Mouse (Mus musculus): ENCODE data around the gene Mus81. TPM values are rescaled to one million over a fixed set of nuclear protein-coding genes. Genes with fewer than 3 reads are reported as not detected.
"Not testable (repeated sequence)": the region's sequence is repeated elsewhere in the genome, so short reads cannot be mapped to it uniquely, and the experiment has no call there.

Mus81 gene
- total RNA-seq, 2 experiments from 2014 or later: 28.9 to 30.9 TPM

GRCm38 (mm10) chr19:5493301-5493721 lies 5.1 kb upstream of the Mus81 start:
- DNase-seq (ENCODE audit: low spot score in 2 of 2): not testable (repeated sequence)

DNA sequence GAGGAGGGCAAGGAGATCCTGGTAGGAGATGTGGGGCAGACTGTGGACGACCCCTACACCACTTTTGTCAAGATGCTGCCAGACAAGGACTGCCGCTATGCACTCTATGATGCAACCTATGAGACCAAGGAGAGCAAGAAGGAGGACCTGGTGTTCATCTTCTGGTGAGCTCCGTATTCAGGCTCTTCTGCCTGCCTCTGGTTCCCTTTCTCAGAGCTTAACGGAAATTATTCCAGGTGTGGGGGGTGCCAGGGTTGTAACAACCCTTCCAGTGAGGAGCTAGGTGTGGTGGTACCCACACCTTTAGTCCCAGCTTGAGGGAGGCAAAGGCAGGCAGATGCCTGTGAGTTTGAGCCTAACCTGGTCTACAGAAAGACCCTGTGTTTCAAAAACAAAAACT lies 4.4 kb upstream of the Mus81 start:
- DNase-seq (ENCODE audit: low spot score in 2 of 2): no peak

DNA sequence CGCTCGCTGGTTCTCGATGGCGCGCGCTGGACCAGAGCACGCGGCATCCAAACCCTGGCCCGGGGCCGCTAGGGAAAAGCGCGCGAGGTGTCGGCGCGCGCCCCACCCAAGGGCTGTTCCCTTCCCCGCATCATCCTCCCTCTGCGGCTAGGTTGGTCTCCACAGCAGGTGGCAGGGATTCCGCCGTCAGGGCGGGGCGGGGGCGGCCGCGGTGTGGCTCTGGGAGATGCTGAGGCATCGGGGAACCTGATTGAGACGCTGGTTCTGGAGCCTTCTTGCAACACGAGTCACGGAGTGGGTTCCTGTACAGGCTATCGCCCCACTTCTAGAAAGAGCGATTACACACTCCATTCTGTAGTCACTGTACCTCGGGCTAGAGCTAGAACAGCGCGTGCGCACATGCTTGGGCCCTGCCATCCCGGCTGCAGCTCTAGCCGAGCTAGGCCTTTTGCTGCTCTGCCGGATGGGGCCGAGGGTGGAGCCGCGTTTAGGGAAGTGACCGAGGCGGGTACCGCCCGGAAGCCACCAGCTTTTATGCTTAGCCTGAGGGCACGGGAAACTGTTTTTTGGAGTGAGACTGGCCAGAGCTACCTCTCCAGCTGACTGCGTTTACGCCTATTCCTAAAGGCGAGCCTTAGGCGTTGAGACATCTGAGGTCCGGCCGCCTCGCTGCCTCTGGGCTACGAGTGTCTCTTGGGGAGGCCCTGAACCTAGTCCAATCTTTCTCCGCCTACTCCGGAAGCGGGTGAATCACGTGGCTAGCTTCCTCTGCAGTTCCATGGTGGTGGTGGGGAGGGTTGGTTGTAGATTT lies 2.9 kb upstream of the Mus81 start:
- peak; percentile 59 to 87 for DNase-seq (ENCODE audit: low spot score in 2 of 2)

DNA sequence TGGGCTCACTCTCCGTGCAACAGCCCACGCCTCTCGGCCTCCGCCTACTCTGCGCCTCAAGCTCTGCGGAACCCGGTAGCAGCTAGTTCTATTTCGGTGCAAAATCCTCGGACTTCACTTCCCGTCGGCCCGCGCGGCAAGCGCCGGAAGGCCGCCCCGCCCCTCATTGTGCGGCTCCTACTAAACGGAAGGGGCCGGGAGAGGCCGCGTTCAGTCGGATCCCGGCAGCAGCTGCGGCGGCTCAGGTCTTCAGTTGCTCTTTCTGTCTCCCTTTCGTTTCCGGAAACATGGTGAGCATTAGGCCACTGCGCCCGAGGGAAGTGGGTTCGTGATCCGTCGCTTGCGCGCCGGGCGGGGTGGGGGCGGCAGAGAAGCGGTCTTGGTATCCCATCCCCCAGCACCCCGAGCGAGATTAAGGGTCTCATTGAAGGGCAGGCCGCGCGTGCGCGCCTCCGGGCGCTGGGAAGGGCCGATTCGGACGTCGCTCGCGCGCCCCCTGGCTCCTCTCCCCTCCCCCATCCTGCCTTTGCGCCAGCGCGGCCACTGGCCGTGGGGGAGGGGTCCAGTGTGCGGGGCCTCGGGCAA lies 2.2 kb upstream of the Mus81 start, which contains the start of gene Cfl1:
TSS of gene Cfl1 (plus strand) at position 143 of the 585 bp plus-strand sequence.
- peak; percentile 91 to 93 for DNase-seq (ENCODE audit: low spot score in 2 of 2)

DNA sequence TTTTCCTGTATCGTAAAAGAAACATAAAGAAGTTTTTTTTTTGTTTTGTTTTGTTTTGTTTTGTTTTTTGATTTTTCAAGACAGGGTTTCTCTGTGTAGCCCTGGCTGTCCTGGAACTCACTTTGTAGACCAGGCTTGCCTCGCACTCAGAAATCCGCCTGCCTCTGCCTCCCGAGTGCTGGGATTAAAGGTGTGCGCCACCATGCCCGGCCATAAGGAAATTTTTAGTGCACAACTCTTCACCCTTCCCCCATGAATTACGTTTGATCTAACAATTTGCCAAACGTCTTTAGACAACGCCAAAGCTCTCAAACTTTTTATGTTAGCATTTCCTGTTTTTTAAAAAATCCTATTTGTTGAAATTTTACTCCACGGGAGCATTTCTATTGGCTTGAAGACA lies 1.5 kb upstream of the Mus81 start:
- DNase-seq (ENCODE audit: low spot score in 2 of 2): not testable (repeated sequence)

- DNase-seq (ENCODE audit: low spot score in 2 of 2): peak; percentile 90 to 97
Observed at GRCm38 (mm10) chr19:5488878-5489571, 823 bp upstream of the Mus81 start.

DNA sequence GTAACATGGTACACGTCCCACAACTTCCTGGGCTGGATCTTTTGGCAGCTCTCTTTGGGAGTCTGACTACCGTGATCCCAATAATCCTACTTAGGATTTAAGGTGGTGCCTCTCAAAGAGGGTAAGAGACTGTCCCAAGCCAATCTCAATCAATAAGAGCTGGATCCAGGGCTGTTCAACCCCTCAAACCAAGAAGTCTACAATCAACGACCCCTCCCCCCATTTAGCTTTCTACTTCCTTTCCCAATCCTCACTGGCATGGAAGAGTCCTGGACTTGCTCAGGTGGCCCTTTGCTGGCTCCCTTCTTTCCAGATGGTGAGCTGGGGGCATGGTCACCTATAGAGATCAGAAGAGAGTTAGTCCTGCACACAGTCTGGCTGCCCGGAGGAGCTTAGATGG lies 1.4 kb downstream of the Mus81 start:
- no peak for DNase-seq (ENCODE audit: low spot score in 2 of 2)

- no peak for DNase-seq (ENCODE audit: low spot score in 2 of 2)
Observed at GRCm38 (mm10) chr19:5486286-5486685, 1.9 kb downstream of the Mus81 start.

- DNase-seq (ENCODE audit: low spot score in 2 of 2): no peak
Observed at GRCm38 (mm10) chr19:5485821-5486220, 2.4 kb downstream of the Mus81 start.

DNA sequence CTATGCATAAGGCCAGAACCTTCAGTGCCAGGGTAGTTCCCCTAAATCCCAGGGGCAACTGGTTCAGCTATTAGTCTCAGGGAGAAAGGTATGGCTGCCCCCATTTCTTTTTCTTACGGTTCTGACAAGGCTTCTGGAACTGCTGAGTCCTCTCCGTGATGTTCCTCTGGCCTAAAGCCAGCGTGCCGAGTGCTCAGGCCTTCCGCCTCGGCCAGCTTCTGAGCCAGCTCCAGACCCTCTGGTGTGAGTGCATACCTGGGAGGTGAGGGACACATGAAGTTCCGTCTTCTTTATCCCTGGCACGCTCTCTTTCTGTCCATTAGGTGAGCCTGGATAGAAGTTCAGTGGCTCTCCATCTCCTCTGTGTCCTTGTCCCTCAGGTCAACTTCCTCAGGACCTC lies 2.8 kb downstream of the Mus81 start:
- DNase-seq (ENCODE audit: low spot score in 2 of 2): no peak

DNA sequence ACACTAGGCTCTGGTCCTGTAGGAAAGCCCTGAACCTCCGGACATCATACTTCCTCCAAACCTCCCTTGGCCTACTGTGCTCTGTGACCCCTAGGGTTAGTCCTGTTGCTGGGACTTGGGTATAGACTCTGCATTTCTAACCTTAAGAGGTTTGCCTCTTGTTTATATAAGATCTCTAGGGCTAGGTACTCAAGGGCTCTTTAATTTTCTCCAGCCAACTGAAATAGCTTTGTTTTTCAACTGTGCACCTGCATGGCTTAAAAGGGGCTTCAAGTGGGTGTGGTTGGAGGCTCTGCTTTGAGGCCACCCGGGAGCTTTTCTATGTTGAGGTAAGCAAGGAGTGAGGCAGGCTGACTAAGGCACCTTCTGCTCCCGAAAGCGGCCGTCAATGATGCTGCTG lies 3.7 kb downstream of the Mus81 start:
- no peak for DNase-seq (ENCODE audit: low spot score in 2 of 2)

DNA sequence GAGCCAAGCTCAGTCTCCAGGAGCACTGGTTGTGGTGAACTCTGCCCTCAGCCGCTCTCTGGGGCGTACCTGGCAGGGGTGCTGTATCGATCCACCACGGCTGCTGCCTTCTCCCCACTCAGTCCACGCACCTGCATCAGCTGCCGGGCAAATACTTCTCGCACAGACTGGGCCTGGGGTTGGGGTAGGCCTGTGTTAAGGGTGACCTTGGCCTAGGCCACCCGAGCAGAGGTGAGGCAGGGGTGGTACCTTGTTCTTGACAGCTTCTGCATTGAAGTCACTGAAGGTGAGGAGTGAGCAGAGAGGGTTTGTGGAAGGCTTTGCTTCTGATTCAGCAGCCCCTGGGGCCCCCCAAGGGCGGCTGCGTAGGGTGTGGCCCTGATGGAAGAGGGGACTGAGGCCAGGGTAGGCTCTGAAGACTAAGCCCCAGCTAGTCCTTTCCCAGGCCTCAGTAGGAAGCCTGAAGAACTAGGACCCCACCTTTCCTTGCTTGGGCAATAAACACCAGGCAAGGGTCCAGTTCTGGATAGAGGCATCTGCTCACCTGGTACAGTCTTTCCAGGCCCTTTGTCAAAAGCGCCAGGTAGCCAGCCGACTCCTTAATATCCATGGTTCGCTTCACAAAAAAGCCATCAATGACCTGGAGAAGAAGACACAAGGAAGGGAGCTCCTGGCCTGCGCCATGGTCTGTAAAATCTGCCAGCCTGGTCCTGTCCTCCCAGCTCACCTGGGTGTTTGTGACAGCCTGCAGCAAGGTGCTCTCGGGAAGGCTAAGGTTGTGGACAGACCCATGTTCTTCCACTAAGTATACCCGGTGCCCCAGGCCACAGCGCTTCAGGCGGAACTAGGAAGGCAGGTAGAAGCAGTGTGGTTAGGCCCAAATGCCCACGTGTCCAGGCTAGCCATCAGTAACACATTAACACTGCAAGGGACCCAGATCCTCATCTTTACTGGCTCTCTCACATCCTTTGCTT lies 4.5 kb downstream of the Mus81 start:
- DNase-seq (ENCODE audit: low spot score in 2 of 2): no peak

GRCm38 (mm10) chr19:5481398-5481797 lies 6.8 kb downstream of the Mus81 start:
- DNase-seq (ENCODE audit: low spot score in 2 of 2): no peak

DNA sequence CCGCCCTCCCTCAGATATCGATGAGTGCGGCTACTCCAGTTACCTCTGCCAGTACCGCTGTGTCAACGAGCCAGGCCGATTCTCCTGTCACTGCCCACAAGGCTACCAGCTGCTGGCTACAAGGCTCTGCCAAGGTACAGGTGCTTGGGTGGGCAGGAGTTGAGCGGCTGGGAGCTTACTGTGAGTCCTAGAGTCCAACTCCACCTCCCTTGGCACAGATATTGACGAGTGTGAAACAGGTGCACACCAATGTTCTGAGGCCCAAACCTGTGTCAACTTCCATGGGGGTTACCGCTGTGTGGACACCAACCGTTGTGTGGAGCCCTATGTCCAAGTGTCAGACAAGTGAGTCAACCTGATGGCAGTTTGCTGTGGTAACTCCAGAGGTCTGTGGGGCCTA lies 8.2 kb downstream of the Mus81 start:
- no peak for DNase-seq (ENCODE audit: low spot score in 2 of 2)

DNA sequence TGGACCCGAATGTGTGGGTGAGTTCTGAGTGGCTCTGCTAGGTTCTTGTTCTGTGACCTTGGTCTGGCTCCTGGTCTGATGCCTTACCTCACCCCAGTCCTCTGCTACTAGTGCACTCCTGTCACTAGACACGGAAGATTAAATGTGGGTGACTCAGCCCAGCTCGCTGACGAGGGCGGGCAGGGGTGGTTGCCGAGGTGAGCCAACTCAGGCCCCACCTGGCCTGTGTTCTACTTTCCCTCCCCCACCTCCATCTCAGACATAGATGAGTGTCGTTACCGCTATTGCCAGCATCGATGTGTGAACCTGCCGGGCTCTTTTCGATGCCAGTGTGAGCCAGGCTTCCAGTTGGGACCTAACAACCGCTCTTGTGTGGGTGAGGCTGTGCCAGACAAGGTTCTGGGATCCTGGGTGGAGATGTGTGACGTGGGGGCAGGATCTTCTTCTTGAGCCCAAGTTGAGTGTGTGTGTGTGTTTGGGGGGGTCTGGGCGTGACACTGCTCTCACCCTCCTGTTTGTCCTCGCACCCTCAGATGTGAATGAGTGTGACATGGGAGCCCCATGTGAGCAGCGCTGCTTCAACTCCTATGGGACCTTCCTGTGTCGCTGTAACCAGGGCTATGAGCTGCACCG lies 10.4 kb downstream of the Mus81 start:
- DNase-seq (ENCODE audit: low spot score in 2 of 2): no peak

DNA sequence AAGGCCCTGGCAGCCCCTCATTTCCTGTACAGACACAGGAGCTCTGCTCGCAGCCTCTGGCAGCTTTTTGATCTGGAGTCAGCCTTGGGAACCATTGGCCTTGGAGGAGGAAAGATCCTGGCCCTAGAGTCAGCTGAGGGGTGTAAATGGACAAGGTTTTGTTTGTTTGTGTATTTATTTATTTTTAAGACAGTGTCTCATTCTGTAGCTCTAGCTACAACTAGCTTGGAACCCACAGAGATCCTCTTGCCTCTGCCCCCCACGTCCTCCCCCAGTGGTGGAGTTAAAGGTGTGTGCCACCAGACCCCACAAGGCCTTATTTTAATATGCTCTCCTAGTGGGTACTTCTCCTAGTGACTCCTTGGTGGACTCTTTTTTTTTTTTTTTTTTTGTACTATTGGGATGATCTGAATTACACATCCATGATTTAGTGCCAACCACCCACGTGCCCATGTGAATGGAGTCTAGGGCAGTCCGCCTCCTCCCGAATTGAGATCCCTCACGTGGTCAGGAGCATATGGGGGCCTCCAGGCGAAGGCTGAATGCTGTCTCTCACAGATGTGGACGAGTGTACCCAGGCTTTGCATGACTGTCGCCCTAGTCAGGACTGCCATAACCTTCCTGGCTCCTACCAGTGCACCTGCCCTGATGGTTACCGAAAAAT lies 11.1 kb downstream of the Mus81 start:
- no peak for DNase-seq (ENCODE audit: low spot score in 2 of 2)

- DNase-seq (ENCODE audit: low spot score in 2 of 2): no peak
Observed at GRCm38 (mm10) chr19:5475069-5475714, 13.0 kb downstream of the Mus81 start.

GRCm38 (mm10) chr19:5474281-5475068 lies 13.7 kb downstream of the Mus81 start:
- DNase-seq (ENCODE audit: low spot score in 2 of 2): peak; percentile 70 to 74

- peak; percentile 67 to 76 for DNase-seq (ENCODE audit: low spot score in 2 of 2)
Observed at GRCm38 (mm10) chr19:5473720-5474119, 14.5 kb downstream of the Mus81 start, which contains the start of gene Efemp2. Efemp2 (plus strand) TSS chr19:5473954.

Data from gastrocnemius, postnatal 4 days (tissue).